ENCODE assay signal across 19 mouse cellular contexts in the genomic region with DNA sequence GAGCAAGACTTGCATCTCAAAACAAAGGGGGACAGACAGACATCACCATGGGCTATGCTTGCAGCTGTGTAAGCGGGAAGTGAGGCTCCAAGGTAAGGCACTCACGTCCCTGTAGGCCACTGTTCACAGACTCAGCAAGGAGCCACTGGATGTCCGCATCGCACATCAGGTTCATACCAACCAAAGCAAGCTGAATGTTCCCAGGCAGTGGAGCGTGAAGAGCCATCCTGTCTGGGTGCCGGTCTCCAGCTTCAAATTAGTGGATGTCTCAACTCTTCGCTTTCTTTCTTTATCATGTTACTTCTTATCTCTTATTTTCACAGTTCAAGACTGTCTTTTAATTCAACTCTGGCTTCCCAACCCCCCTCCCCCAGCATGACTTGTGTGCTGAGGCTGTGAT.
DNase-seq lines count a peak whose midpoint lies in the region; ATAC-seq and TF ChIP-seq lines count a peak whose summit lies in the region.
"Had no signal": no experiment of that assay in that cellular context is flagged by ENCODE, and none has a peak within 500 bp of the region (broad histone marks: within the 10 kb centered on the region; RNA-seq: fewer than 3 reads in every experiment).

No protein-coding gene starts in this region.

- no peak overlapping the region for H3K9ac ChIP-seq in forebrain, embryonic 11.5 days (ENCODE audit: low read length)
- H3K9ac ChIP-seq: embryonic facial prominence, embryonic 13.5 days; embryonic facial prominence, embryonic 15.5 days; forebrain, embryonic 13.5 days; forebrain, embryonic 15.5 days; forebrain, postnatal 0 days had no signal

- no peak overlapping the region for H3K4me2 ChIP-seq in forebrain, embryonic 11.5 days (ENCODE audit: low read depth, low read length, severe bottlenecking)
- H3K4me2 ChIP-seq: embryonic facial prominence, embryonic 13.5 days; embryonic facial prominence, embryonic 15.5 days; forebrain, embryonic 13.5 days; forebrain, embryonic 15.5 days had no signal

- TF ChIP-seq POLR2A in kidney, adult 2 months (IDR thresholded peaks at IDR 0.05; ENCODE audit: low read depth, low read length), result no peak

- no peak overlapping the region for H3K4me3 ChIP-seq in kidney, adult 2 months (ENCODE audit: insufficient read depth, low read depth, low read length)
- no peak overlapping the region for H3K4me3 ChIP-seq in forebrain, embryonic 11.5 days (ENCODE audit: low read depth, low read length)
- H3K4me3 ChIP-seq: embryonic facial prominence, embryonic 13.5 days; embryonic facial prominence, embryonic 15.5 days; erythroblast, embryonic 14.5 days; forebrain, embryonic 10.5 days; forebrain, embryonic 13.5 days; forebrain, embryonic 15.5 days had no signal

- no peaks in the 10 kb centered on the region for H3K36me3 ChIP-seq in kidney, adult 2 months (ENCODE audit: control insufficient read depth, insufficient read depth, low read length)
- no peaks in the 10 kb centered on the region for H3K36me3 ChIP-seq in forebrain, embryonic 11.5 days (ENCODE audit: control insufficient read depth, insufficient read depth, low read length)
- H3K36me3 ChIP-seq: embryonic facial prominence, embryonic 13.5 days; embryonic facial prominence, embryonic 15.5 days; forebrain, embryonic 15.5 days had no signal

- H3K27me3 ChIP-seq in kidney, adult 2 months (replicated peaks; ENCODE audit: control insufficient read depth, insufficient read depth, low read length), result no peaks in the 10 kb centered on the region
- no peaks in the 10 kb centered on the region for H3K27me3 ChIP-seq in forebrain, embryonic 11.5 days (ENCODE audit: control insufficient read depth, insufficient read depth, low read length)
- H3K27me3 ChIP-seq: embryonic facial prominence, embryonic 15.5 days; forebrain, embryonic 13.5 days; forebrain, embryonic 15.5 days; Patski had no signal

- 42% methylated on average over 7 of the region's 7 CpGs for WGBS in kidney, adult 2 months
- 48% methylated on average over 7 of the region's 7 CpGs for WGBS in forebrain, embryonic 11.5 days

- H3K27ac ChIP-seq in kidney, adult 2 months (ENCODE audit: insufficient read depth, low read depth, low read length), result no peak overlapping the region
- H3K27ac ChIP-seq in forebrain, embryonic 11.5 days (ENCODE audit: low read depth, low read length), result no peak overlapping the region
- H3K27ac ChIP-seq: embryonic facial prominence, embryonic 13.5 days; embryonic facial prominence, embryonic 15.5 days; forebrain, embryonic 10.5 days; forebrain, embryonic 13.5 days; forebrain, embryonic 15.5 days had no signal

- DNase-seq in kidney, postnatal 4 days, result peak; percentile 10 to 16
- DNase-seq in kidney, adult 2 months, result no peak
- peak; percentile 31 for DNase-seq in Muller cell, postnatal 12 days (ENCODE audit: inconsistent ontology term)
- peak; percentile 43 for DNase-seq in retina, embryonic 14.5 days (ENCODE audit: low spot score)
- no peak for DNase-seq in forebrain, embryonic 11.5 days (ENCODE audit: low spot score)
- DNase-seq in adrenal gland, postnatal 36 days, result no peak
- DNase-seq: adrenal gland, adult 8-10 months; adrenal gland, postnatal 14 days; cerebellum, adult 11 months; embryo, embryonic 11 days; forebrain, postnatal 0 days had no signal

- no peaks in the 10 kb centered on the region for H3K9me3 ChIP-seq in forebrain, embryonic 11.5 days (ENCODE audit: control insufficient read depth, low read length)
- H3K9me3 ChIP-seq: embryonic facial prominence, embryonic 15.5 days; forebrain, embryonic 13.5 days; forebrain, embryonic 15.5 days had no signal

- no peak for ATAC-seq in forebrain, embryonic 11.5 days (replicated peaks; ENCODE audit: low FRiP score)
- ATAC-seq: activated CD4-positive, CD25-positive, alpha-beta regulatory T cell, adult 4 months; forebrain, embryonic 13.5 days; forebrain, embryonic 15.5 days; forebrain, postnatal 0 days; Patski had no signal

- TF ChIP-seq CTCF in kidney, adult 2 months (conservative IDR thresholded peaks at IDR 0.05; ENCODE audit: insufficient read depth, insufficient read length, low read depth, low read length), result no peak

- no peaks in the 10 kb centered on the region for H3K4me1 ChIP-seq in kidney, adult 2 months (ENCODE audit: control insufficient read depth, insufficient read depth, low read length)
- no peaks in the 10 kb centered on the region for H3K4me1 ChIP-seq in forebrain, embryonic 11.5 days (replicated peaks; ENCODE audit: control insufficient read depth, insufficient read depth, low read length)
- H3K4me1 ChIP-seq: embryonic facial prominence, embryonic 15.5 days had no signal

Comparison
In these comparisons a context has a peak if more than half of its experiments do, and no peak if none do; other contexts are left out.
1. DNase-seq: peak in kidney, postnatal 4 days (2 of 2), Muller cell, postnatal 12 days (single experiment) and retina, embryonic 14.5 days (single experiment); none in kidney, adult 2 months (single experiment), forebrain, embryonic 11.5 days (single experiment) and adrenal gland, postnatal 36 days (0 of 2).